Mouse (Mus musculus): ENCODE results near the gene Tada3. TPM values are rescaled to one million over a fixed set of nuclear protein-coding genes. Genes with fewer than 3 reads are reported as not detected.
A peak's percentile ranks its signal among the peaks of the same experiment; 100 is the strongest.
"Not testable (repeated sequence)": the region's sequence is repeated elsewhere in the genome, so short reads cannot be mapped to it uniquely, and the experiment has no call there.

The Tada3 gene
- total and polyA plus RNA-seq, 3 experiments, result 18.2 to 65.3 (median 35.2) TPM

DNA sequence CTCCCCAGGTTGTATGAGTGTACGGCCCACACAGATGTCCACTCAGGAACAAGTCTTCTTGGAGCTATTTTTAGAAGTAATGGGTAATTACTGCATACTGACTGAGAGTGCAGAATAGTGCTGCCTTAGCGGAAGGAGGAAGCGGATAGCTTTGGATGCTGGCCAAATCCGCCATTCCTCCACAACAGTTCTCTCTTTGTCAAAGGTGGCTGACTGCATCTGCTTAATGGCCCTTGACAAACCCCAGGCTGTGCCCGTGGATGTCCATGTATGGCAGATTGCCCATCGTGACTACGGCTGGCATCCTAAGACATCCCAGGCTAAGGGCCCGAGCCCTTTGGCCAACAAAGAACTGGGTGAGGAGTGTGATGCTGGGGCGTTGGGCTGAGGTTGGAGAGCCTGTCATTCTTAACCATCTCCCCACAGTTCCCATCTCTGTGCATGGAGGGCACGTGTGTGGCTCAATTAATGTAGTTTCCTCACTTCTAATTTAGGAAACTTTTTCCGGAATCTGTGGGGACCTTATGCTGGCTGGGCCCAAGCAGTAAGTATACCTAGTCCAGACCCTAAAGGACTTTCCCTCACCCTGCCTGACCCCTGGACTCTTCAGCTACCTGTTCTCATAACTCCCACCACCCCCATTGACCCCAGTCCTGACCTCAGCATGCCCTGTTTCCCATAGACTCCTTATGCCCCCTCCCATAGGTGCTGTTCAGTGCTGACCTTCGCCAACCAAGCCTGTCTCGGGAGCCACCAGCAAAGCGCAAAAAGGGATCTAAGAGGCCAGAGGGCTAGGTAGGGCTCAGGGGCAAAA is 44.3 kb downstream of the Tada3 start:
- TF ChIP-seq POLR2AphosphoS5 (IDR thresholded peaks at IDR 0.05; ENCODE audit: insufficient replicate concordance, low read depth, low read length) (no peak), GATA2 (IDR thresholded peaks at IDR 0.05; ENCODE audit: borderline replicate concordance, low read depth, low read length) (no peak), TAL1 (conservative IDR thresholded peaks at IDR 0.05; ENCODE audit: low read depth, low read length) (no peak), GATA1 (IDR thresholded peaks at IDR 0.05; ENCODE audit: borderline replicate concordance, low read length) (no peak), CTCF (IDR thresholded peaks at IDR 0.05; ENCODE audit: low read depth, low read length) (no peak)
- ATAC-seq (ENCODE audit: extremely low read depth, insufficient number of reproducible peaks, low FRiP score, poor library complexity, severe bottlenecking), result no peak
- peaks cover 72% of the 10 kb centered on the region for H3K36me3 ChIP-seq (replicated peaks)

DNA sequence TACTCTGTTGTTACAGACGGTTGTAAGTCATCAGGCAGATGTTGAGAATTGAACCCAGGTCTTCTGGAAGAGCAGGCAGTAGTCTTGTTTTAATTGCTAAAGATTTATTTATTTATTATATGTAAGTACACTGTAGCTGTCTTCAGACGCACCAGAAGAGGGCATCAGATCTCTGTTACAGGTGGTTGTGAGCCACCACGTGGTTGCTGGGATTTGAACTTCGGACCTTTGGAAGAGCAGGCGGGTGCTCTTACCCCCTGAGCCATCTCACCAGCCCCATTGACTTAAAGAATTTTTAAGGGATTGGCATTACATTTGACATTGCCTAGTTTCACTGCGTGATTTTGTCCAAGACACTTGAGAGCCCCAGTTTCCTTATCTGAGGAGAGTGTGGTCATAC is 44.9 kb downstream of the Tada3 start:
- H3K36me3 ChIP-seq (replicated peaks), result peaks cover 75% of the 10 kb centered on the region
- not testable (repeated sequence) for H3K4me3 ChIP-seq (ENCODE audit: low read depth, low read length); ATAC-seq (ENCODE audit: extremely low read depth, insufficient number of reproducible peaks, low FRiP score, poor library complexity, severe bottlenecking); DNase-seq (ENCODE audit: low spot score); H3K9me3 ChIP-seq (replicated peaks); H3K27me3 ChIP-seq (ENCODE audit: insufficient read depth, low read length)
- peaks cover 20% of the 10 kb centered on the region for H3K4me1 ChIP-seq (ENCODE audit: insufficient read depth, low read depth, low read length)

More for the DNA sequence above, 44.3 kb downstream of the Tada3 start:
- no peak overlapping the region for H3K4me3 ChIP-seq (ENCODE audit: low read depth, low read length)
- H3K9me3 ChIP-seq (replicated peaks), result no peaks in the 10 kb centered on the region
- no peaks in the 10 kb centered on the region for H3K27me3 ChIP-seq (ENCODE audit: insufficient read depth, low read length)
- peaks cover 17% of the 10 kb centered on the region for H3K4me1 ChIP-seq (ENCODE audit: insufficient read depth, low read depth, low read length)
- no peak for DNase-seq (ENCODE audit: low spot score)

DNA sequence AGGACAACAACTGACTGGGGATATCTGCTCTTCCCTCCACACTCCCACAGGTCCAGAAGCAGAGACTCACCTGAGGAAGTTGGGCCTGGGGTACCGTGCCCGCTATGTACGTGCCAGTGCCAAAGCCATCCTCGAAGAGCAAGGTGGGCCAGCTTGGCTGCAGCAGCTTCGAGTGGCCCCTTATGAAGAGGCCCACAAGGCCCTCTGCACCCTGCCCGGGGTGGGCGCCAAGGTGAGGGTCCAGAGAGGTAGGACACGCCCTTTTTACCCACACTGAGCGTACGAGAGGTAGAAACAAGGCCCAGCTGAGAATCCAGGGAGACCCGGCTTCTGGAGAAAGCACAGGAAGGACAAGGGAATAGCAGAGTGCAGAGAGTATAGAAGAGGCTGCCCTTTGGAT is 46.0 kb downstream of the Tada3 start:
- no peak overlapping the region for H3K4me3 ChIP-seq (ENCODE audit: low read depth, low read length)
- H3K4me1 ChIP-seq (ENCODE audit: insufficient read depth, low read depth, low read length), result peaks cover 24% of the 10 kb centered on the region
- peaks cover 75% of the 10 kb centered on the region for H3K36me3 ChIP-seq (replicated peaks)
- H3K9me3 ChIP-seq (replicated peaks), result no peaks in the 10 kb centered on the region
- no peaks in the 10 kb centered on the region for H3K27me3 ChIP-seq (ENCODE audit: insufficient read depth, low read length)
- TF ChIP-seq CTCF (IDR thresholded peaks at IDR 0.05; ENCODE audit: low read depth, low read length) (no peak), TAL1 (conservative IDR thresholded peaks at IDR 0.05; ENCODE audit: low read depth, low read length) (no peak)
- no peak for ATAC-seq (ENCODE audit: extremely low read depth, insufficient number of reproducible peaks, low FRiP score, poor library complexity, severe bottlenecking)
- DNase-seq (ENCODE audit: low spot score), result no peak

DNA sequence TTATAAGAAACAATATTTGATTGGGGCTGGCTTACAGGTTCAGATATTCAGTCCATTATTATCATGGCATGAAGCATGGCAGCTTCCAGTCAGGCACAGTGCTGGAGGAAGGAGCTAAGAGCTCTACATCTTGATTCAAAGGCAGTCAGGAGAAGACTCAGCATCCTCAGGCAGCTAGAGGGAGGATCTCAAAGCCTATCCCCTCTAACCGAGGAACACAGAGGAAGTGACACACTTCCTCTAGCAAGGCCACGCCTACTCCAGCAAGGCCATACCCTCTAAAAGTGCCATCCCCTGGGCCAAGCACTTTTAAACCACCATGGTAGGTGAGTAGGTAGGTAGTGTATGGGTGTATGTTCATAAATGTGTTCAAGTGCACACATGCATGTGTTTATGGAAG is 47.1 kb downstream of the Tada3 start:
- TF ChIP-seq GATA1 (IDR thresholded peaks at IDR 0.05; ENCODE audit: borderline replicate concordance, low read length) (no peak), TAL1 (conservative IDR thresholded peaks at IDR 0.05; ENCODE audit: low read depth, low read length) (no peak), CTCF (IDR thresholded peaks at IDR 0.05; ENCODE audit: low read depth, low read length) (no peak), GATA2 (IDR thresholded peaks at IDR 0.05; ENCODE audit: borderline replicate concordance, low read depth, low read length) (no peak), POLR2AphosphoS5 (IDR thresholded peaks at IDR 0.05; ENCODE audit: insufficient replicate concordance, low read depth, low read length) (no peak)
- DNase-seq (ENCODE audit: low spot score), result peak; percentile 60
- Histone ChIP-seq H3K36me3 (replicated peaks) (peaks cover 72% of the 10 kb centered on the region), H3K4me3 (ENCODE audit: low read depth, low read length) (no peak overlapping the region), H3K27me3 (ENCODE audit: insufficient read depth, low read length) (no peaks in the 10 kb centered on the region), H3K9me3 (replicated peaks) (no peaks in the 10 kb centered on the region), H3K4me1 (ENCODE audit: insufficient read depth, low read depth, low read length) (peaks cover 33% of the 10 kb centered on the region)
- peak; percentile 37 for ATAC-seq (ENCODE audit: extremely low read depth, insufficient number of reproducible peaks, low FRiP score, poor library complexity, severe bottlenecking)

DNA sequence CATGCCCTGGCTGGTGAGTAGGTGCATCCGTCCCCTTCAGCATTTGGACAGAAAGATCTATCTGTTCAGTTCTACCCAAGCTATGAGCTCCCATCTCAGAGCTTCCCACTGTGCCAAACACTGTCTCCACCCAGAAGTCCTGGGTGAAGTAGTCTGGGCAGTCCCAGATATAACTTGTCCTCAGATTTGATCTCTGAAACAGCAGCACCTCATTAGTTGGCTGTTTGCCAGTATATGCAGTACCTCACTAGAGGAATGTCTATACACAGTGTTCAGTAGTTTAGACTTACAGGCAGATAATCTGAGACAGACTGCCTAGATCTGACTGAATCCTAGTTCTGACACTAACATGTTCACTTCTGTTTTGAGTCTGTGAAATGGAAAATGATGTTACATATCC is 48.3 kb downstream of the Tada3 start:
- Histone ChIP-seq H3K4me1 (ENCODE audit: insufficient read depth, low read depth, low read length) (peaks cover 36% of the 10 kb centered on the region), H3K27me3 (ENCODE audit: insufficient read depth, low read length) (no peaks in the 10 kb centered on the region), H3K9me3 (replicated peaks) (no peaks in the 10 kb centered on the region), H3K36me3 (replicated peaks) (peaks cover 71% of the 10 kb centered on the region), H3K4me3 (ENCODE audit: low read depth, low read length) (no peak overlapping the region)
- no peak for TF ChIP-seq CTCF (IDR thresholded peaks at IDR 0.05; ENCODE audit: low read depth, low read length)
- no peak for TF ChIP-seq GATA2 (IDR thresholded peaks at IDR 0.05; ENCODE audit: borderline replicate concordance, low read depth, low read length)
- TF ChIP-seq GATA1 (IDR thresholded peaks at IDR 0.05; ENCODE audit: borderline replicate concordance, low read length), result no peak
- no peak for TF ChIP-seq TAL1 (conservative IDR thresholded peaks at IDR 0.05; ENCODE audit: low read depth, low read length)
- no peak for TF ChIP-seq POLR2AphosphoS5 (IDR thresholded peaks at IDR 0.05; ENCODE audit: insufficient replicate concordance, low read depth, low read length)
- ATAC-seq (ENCODE audit: extremely low read depth, insufficient number of reproducible peaks, low FRiP score, poor library complexity, severe bottlenecking) (no peak), DNase-seq (ENCODE audit: low spot score) (no peak)

DNA sequence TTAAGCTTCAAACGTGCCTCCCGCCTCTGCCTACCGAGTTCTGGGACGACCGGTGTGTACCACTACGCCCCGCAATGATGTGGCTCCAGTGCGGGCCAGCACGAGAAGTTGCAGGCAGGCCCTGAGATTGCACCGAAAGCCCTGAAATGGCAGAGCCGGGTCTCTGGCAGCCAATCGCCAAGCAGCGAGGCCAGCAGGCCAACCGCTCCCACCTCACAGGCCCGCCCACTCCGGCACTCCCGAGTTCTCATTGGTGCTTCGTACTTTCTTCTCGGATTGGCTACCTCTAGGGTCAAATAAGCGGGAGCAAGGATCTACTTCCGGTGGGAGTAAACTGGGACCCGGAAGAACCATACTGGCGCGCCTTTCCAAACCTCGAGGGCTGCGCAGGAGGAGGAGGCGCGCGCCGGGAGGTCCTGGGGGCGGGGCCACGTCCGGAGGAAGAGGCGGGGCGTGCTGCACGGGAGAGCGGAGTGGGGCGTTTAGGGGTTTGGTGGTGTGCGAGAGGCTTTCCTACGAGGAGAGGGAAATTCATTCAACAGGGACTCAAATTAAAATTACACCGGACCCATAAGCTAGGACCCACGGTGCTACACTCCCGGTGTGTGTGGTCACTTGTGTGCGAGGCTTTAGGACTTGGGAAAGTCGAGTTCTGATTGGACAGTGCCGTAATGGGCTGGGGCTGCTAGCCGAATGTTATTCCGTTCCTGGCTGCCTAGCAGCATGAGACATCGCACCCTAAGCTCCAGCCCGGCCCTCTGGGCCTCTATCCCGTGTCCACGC is 51.0 kb downstream of the Tada3 start, which contains the start of gene Ogg1:
TSS of gene Ogg1 (plus strand) at position 440 of the 783 bp plus-strand sequence.
- no peaks in the 10 kb centered on the region for H3K9me3 ChIP-seq (replicated peaks)
- peaks cover 74% of the 10 kb centered on the region for H3K36me3 ChIP-seq (replicated peaks)
- peak; percentile 99 for DNase-seq (ENCODE audit: low spot score)
- no peaks in the 10 kb centered on the region for H3K27me3 ChIP-seq (ENCODE audit: insufficient read depth, low read length)
- peak; percentile 94 for ATAC-seq (ENCODE audit: extremely low read depth, insufficient number of reproducible peaks, low FRiP score, poor library complexity, severe bottlenecking)
- TF ChIP-seq CTCF (IDR thresholded peaks at IDR 0.05; ENCODE audit: low read depth, low read length), result no peak
- TF ChIP-seq POLR2AphosphoS5 (IDR thresholded peaks at IDR 0.05; ENCODE audit: insufficient replicate concordance, low read depth, low read length), result 0 out of 2 replicates have a peak, but pooled peaks have one; percentile 68
- no peak for TF ChIP-seq GATA2 (IDR thresholded peaks at IDR 0.05; ENCODE audit: borderline replicate concordance, low read depth, low read length)
- peaks cover 36% of the 10 kb centered on the region for H3K4me1 ChIP-seq (ENCODE audit: insufficient read depth, low read depth, low read length)
- peak within 1 kb of the TSS; percentile 73 for H3K4me3 ChIP-seq (ENCODE audit: low read depth, low read length)

Other genes with a start within 250 kb of the Tada3 start
- not detected in 2 replicates for gene Lhfpl4, start 182.5 kb downstream of the Tada3 start, total RNA-seq (2014; fragmentation: Nextera tagmentation)
- gene Lhfpl4, start 182.5 kb downstream of the Tada3 start, total RNA-seq (2017), result 0.05 and 0.29 TPM in 2 replicates
- gene Lhfpl4, start 182.5 kb downstream of the Tada3 start, polyA plus RNA-seq (2012), result not detected in 2 replicates
- 21.1 and 21.8 TPM in 2 replicates for gene Mtmr14, start 140.0 kb downstream of the Tada3 start, total RNA-seq (2014; fragmentation: Nextera tagmentation)
- 30.6 and 41.8 TPM in 2 replicates for gene Mtmr14, start 140.0 kb downstream of the Tada3 start, total RNA-seq (2017)
- gene Mtmr14, start 140.0 kb downstream of the Tada3 start, polyA plus RNA-seq (2012), result 43.2 and 53.7 TPM in 2 replicates
- 0.24 TPM in 1 of 2 replicates, not detected in the other for gene Cpne9, start 95.6 kb downstream of the Tada3 start, total RNA-seq (2014; fragmentation: Nextera tagmentation)
- gene Cpne9, start 95.6 kb downstream of the Tada3 start, total RNA-seq (2017), result 0.11 TPM in 1 of 2 replicates, not detected in the other
- 0.04 TPM in 1 of 2 replicates, not detected in the other for gene Cpne9, start 95.6 kb downstream of the Tada3 start, polyA plus RNA-seq (2012)
- gene Brpf1, start 70.7 kb downstream of the Tada3 start, total RNA-seq (2014; fragmentation: Nextera tagmentation), result 46.5 and 56.0 TPM in 2 replicates
- gene Brpf1, start 70.7 kb downstream of the Tada3 start, total RNA-seq (2017), result 26.5 and 26.9 TPM in 2 replicates
- gene Brpf1, start 70.7 kb downstream of the Tada3 start, polyA plus RNA-seq (2012), result 37.9 and 40.6 TPM in 2 replicates
- 30.4 and 56.3 TPM in 2 replicates for gene Ogg1, start 50.9 kb downstream of the Tada3 start, total RNA-seq (2014; fragmentation: Nextera tagmentation)
- 10.9 and 11.5 TPM in 2 replicates for gene Ogg1, start 50.9 kb downstream of the Tada3 start, total RNA-seq (2017)
- gene Ogg1, start 50.9 kb downstream of the Tada3 start, polyA plus RNA-seq (2012), result 10.4 and 11.3 TPM in 2 replicates
- 0.98 TPM in 1 of 2 replicates, not detected in the other for gene Camk1, start 33.9 kb downstream of the Tada3 start, total RNA-seq (2014; fragmentation: Nextera tagmentation)
- 0.82 and 1.2 TPM in 2 replicates for gene Camk1, start 33.9 kb downstream of the Tada3 start, total RNA-seq (2017)
- 0.07 and 0.10 TPM in 2 replicates for gene Camk1, start 33.9 kb downstream of the Tada3 start, polyA plus RNA-seq (2012)
- 69.7 and 96.4 TPM in 2 replicates for gene Arpc4, start 232 bp upstream of the Tada3 start, total RNA-seq (2014; fragmentation: Nextera tagmentation)
- 263 and 271 TPM in 2 replicates for gene Arpc4, start 232 bp upstream of the Tada3 start, total RNA-seq (2017)
- 247 and 264 TPM in 2 replicates for gene Arpc4, start 232 bp upstream of the Tada3 start, polyA plus RNA-seq (2012)
- 43.3 and 47.6 TPM in 2 replicates for gene Ttll3, start 11.4 kb upstream of the Tada3 start, total RNA-seq (2014; fragmentation: Nextera tagmentation)
- 20.5 and 22.7 TPM in 2 replicates for gene Ttll3, start 11.4 kb upstream of the Tada3 start, total RNA-seq (2017)
- 10.2 and 15.1 TPM in 2 replicates for gene Ttll3, start 11.4 kb upstream of the Tada3 start, polyA plus RNA-seq (2012)
- 8.7 and 20.2 TPM in 2 replicates for gene Rpusd3, start 41.5 kb upstream of the Tada3 start, total RNA-seq (2014; fragmentation: Nextera tagmentation)
- 7.7 and 8.5 TPM in 2 replicates for gene Rpusd3, start 41.5 kb upstream of the Tada3 start, total RNA-seq (2017)
- gene Rpusd3, start 41.5 kb upstream of the Tada3 start, polyA plus RNA-seq (2012), result 113 TPM in 2 replicates
- gene Cidec, start 57.9 kb upstream of the Tada3 start, total RNA-seq (2014; fragmentation: Nextera tagmentation), result not detected in 2 replicates
- 0.06 and 0.27 TPM in 2 replicates for gene Cidec, start 57.9 kb upstream of the Tada3 start, total RNA-seq (2017)
- gene Cidec, start 57.9 kb upstream of the Tada3 start, polyA plus RNA-seq (2012), result not detected in 2 replicates
- 19.4 and 21.7 TPM in 2 replicates for gene Jagn1, start 64.7 kb upstream of the Tada3 start, total RNA-seq (2014; fragmentation: Nextera tagmentation)
- 12.9 and 14.0 TPM in 2 replicates for gene Jagn1, start 64.7 kb upstream of the Tada3 start, total RNA-seq (2017)
- 5.6 and 6.3 TPM in 2 replicates for gene Jagn1, start 64.7 kb upstream of the Tada3 start, polyA plus RNA-seq (2012)
- not detected in 2 replicates for gene Il17re, start 80.6 kb upstream of the Tada3 start, total RNA-seq (2014; fragmentation: Nextera tagmentation)
- 0.17 and 0.22 TPM in 2 replicates for gene Il17re, start 80.6 kb upstream of the Tada3 start, total RNA-seq (2017)
- gene Il17re, start 80.6 kb upstream of the Tada3 start, polyA plus RNA-seq (2012), result not detected in 2 replicates
- gene Il17rc, start 93.5 kb upstream of the Tada3 start, total RNA-seq (2014; fragmentation: Nextera tagmentation), result not detected in 2 replicates
- not detected in 2 replicates for gene Il17rc, start 93.5 kb upstream of the Tada3 start, total RNA-seq (2017)
- gene Il17rc, start 93.5 kb upstream of the Tada3 start, polyA plus RNA-seq (2012), result 0.07 and 0.17 TPM in 2 replicates
- gene Creld1, start 105.4 kb upstream of the Tada3 start, total RNA-seq (2014; fragmentation: Nextera tagmentation), result 8.5 and 9.9 TPM in 2 replicates
- 5.8 and 7.4 TPM in 2 replicates for gene Creld1, start 105.4 kb upstream of the Tada3 start, total RNA-seq (2017)
- gene Creld1, start 105.4 kb upstream of the Tada3 start, polyA plus RNA-seq (2012), result 17.3 and 19.8 TPM in 2 replicates
- not detected in 2 replicates for gene Prrt3, start 124.0 kb upstream of the Tada3 start, total RNA-seq (2014; fragmentation: Nextera tagmentation)
- under 0.01 and 0.12 TPM in 2 replicates for gene Prrt3, start 124.0 kb upstream of the Tada3 start, total RNA-seq (2017)
- gene Prrt3, start 124.0 kb upstream of the Tada3 start, polyA plus RNA-seq (2012), result not detected in 2 replicates
- 54.4 and 56.1 TPM in 2 replicates for gene Emc3, start 153.8 kb upstream of the Tada3 start, total RNA-seq (2014; fragmentation: Nextera tagmentation)
- 34.8 and 37.1 TPM in 2 replicates for gene Emc3, start 153.8 kb upstream of the Tada3 start, total RNA-seq (2017)
- gene Emc3, start 153.8 kb upstream of the Tada3 start, polyA plus RNA-seq (2012), result 18.8 and 22.9 TPM in 2 replicates
- gene Fancd2, start 153.8 kb upstream of the Tada3 start, total RNA-seq (2014; fragmentation: Nextera tagmentation), result 47.2 and 83.5 TPM in 2 replicates
- 32.9 and 41.1 TPM in 2 replicates for gene Fancd2, start 153.8 kb upstream of the Tada3 start, total RNA-seq (2017)
- gene Fancd2, start 153.8 kb upstream of the Tada3 start, polyA plus RNA-seq (2012), result 2.2 TPM in 2 replicates
- gene Fancd2os, start 222.8 kb upstream of the Tada3 start, total RNA-seq (2014; fragmentation: Nextera tagmentation), result not detected in 2 replicates
- gene Fancd2os, start 222.8 kb upstream of the Tada3 start, total RNA-seq (2017), result 0.16 TPM in 1 of 2 replicates, not detected in the other
- not detected in 2 replicates for gene Fancd2os, start 222.8 kb upstream of the Tada3 start, polyA plus RNA-seq (2012)
- gene Brk1, start 226.9 kb upstream of the Tada3 start, total RNA-seq (2014; fragmentation: Nextera tagmentation), result 186 and 193 TPM in 2 replicates
- 167 and 180 TPM in 2 replicates for gene Brk1, start 226.9 kb upstream of the Tada3 start, total RNA-seq (2017)
- 29.2 and 42.6 TPM in 2 replicates for gene Brk1, start 226.9 kb upstream of the Tada3 start, polyA plus RNA-seq (2012)
- gene Vhl, start 246.1 kb upstream of the Tada3 start, total RNA-seq (2014; fragmentation: Nextera tagmentation), result 9.0 and 12.5 TPM in 2 replicates
- 25.4 and 26.1 TPM in 2 replicates for gene Vhl, start 246.1 kb upstream of the Tada3 start, total RNA-seq (2017)
- gene Vhl, start 246.1 kb upstream of the Tada3 start, polyA plus RNA-seq (2012), result 6.4 and 7.9 TPM in 2 replicates